Mouse (Mus musculus): ENCODE results near the gene Abcc1.

- TF ChIP-seq CTCF (IDR thresholded peaks at IDR 0.05; ENCODE audit: control insufficient read depth, insufficient read depth, low read length) (no peak), POLR2A (IDR thresholded peaks at IDR 0.05; ENCODE audit: borderline replicate concordance, control insufficient read depth, low read depth, low read length) (no peak)
Measured at GRCm38 (mm10) chr16:14422081-14422480, 60.7 kb downstream of the Abcc1 start.
